Mouse (Mus musculus) lung, embryonic 14.5 days (tissue): Measurements from ENCODE around the gene Il17ra. TPM values are rescaled to one million over a fixed set of nuclear protein-coding genes. Genes with fewer than 3 reads are reported as not detected.

Experiments
- ATAC-seq: fragments of 200-750 bp; cut with Nextera tagmentation; 2 replicates; pipeline ENCODE4 v1.8.0; 2017; ENCODE audit warnings: mild to moderate bottlenecking, moderate TSS enrichment, moderate library complexity; ENCODE audit not compliant: insufficient read depth
- DNase-seq: peaks from one replicate; pipeline ENCODE4 v3.0.0-alpha.2; 2015
- H3K27ac ChIP-seq: fragments of 300-500 bp; sonication (generic); 2 replicates; pipeline ENCODE4 v1.5.1; 2014; ENCODE audit warnings: low read depth, mild to moderate bottlenecking, moderate library complexity
- H3K27me3 ChIP-seq: fragments of 300-500 bp; sonication (generic); 2 replicates; pipeline ENCODE4 v1.6.1; 2014; ENCODE audit warnings: low read length, control low read depth; ENCODE audit not compliant: insufficient read depth
- H3K36me3 ChIP-seq: fragments of 300-500 bp; sonication (generic); 2 replicates; pipeline ENCODE4 v1.6.1; 2014; ENCODE audit warnings: control low read depth; ENCODE audit not compliant: insufficient read depth
- H3K4me1 ChIP-seq: fragments of 300-500 bp; sonication (generic); 2 replicates; pipeline ENCODE4 v1.6.1; 2014; ENCODE audit warnings: antibody characterized with exemption, control low read depth; ENCODE audit not compliant: insufficient read depth
- H3K4me2 ChIP-seq: fragments of 300-500 bp; sonication (generic); 2 replicates; pipeline ENCODE4 v1.6.1; 2014; ENCODE audit warnings: mild to moderate bottlenecking
- H3K4me3 ChIP-seq: fragments of 300-500 bp; sonication (generic); 2 replicates; pipeline ENCODE4 v1.5.1; 2014; ENCODE audit warnings: low read depth, low read length
- H3K9ac ChIP-seq: fragments of 300-500 bp; sonication (generic); 2 replicates; pipeline ENCODE4 v1.6.1; 2014
- H3K9me3 ChIP-seq: fragments of 300-500 bp; sonication (generic); 2 replicates; pipeline ENCODE4 v1.6.1; 2016; ENCODE audit warnings: low read depth, low read length, control low read depth
- CTCF ChIP-seq: IDR thresholded peaks from 2 replicates; pipeline ENCODE4 v1.5.1; 2016; ENCODE audit warnings: antibody characterized with exemption, low read depth
- WGBS: fragments of 180-500 bp; shearing (Covaris S2); extraction: QIAGEN DNeasy Blood & Tissue Kit; methylation state at CpG from one replicate; pipeline ENCODE4 v1.1.7; 2014; 5-methylcytosine and 5-hydroxymethylcytosine counted together
- polyA plus RNA-seq: library from polyadenylated mRNA; unstranded; fragments of >200 nt; fragmentation: Nextera tagmentation; extraction: Ambion mirVana; gene quantifications from 2 replicates; pipeline ENCODE4 v1.2.1, GENCODE M21; 2014

Gene Il17ra
- polyA plus RNA-seq, 1 experiment from 2014 or later: 3.3 TPM

DNA sequence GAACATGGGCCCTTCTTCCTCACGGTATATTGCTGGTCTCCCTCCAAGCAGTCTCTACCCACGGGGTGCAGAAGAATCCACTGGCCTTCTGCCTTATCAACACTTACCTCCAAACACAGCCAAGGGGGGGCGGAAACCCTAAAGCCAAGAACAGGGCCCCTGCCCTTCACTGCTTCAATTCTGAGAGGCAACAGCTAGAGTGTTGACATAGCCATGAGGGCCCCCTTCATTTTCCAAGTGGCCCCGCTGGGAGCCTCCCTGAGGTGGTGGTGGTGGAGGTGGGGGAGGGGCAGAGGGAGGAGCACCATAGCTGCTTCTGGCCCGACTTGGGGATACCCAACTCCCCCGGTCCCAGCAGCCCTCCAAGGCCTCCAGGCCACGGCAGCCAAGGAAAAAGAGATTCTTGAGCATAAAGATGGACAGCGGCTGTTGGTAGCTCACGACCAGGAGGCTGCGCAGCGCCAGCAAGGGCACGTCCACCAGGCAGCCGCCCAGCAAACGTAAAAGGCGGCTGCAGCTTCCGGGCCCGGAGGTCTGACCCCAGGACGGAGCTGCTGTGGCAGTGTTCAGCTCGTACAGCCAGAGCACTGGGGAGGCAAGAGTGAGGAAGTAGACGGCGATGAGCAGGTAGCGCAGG is 28.9 kb downstream of the Il17ra start:
- H3K27ac ChIP-seq: no peak overlapping the region
- 0 out of 2 replicates have a peak, but pooled peaks cover 9% of the 10 kb centered on the region for H3K4me1 ChIP-seq
- no peaks in the 10 kb centered on the region for H3K9me3 ChIP-seq
- 8% methylated on average over 22 of the region's 22 CpGs for WGBS
- ATAC-seq (peak; percentile 51; the same call in 1 of the 2 replicates), DNase-seq (peak; percentile 53)
- no peak for TF ChIP-seq CTCF
- H3K4me3 ChIP-seq: peak overlapping the region; percentile 59
- H3K9ac ChIP-seq: no peak overlapping the region
- peaks cover 26% of the 10 kb centered on the region for H3K27me3 ChIP-seq
- H3K4me2 ChIP-seq: peak overlapping the region; percentile 99
- H3K36me3 ChIP-seq: no peaks in the 10 kb centered on the region

DNA sequence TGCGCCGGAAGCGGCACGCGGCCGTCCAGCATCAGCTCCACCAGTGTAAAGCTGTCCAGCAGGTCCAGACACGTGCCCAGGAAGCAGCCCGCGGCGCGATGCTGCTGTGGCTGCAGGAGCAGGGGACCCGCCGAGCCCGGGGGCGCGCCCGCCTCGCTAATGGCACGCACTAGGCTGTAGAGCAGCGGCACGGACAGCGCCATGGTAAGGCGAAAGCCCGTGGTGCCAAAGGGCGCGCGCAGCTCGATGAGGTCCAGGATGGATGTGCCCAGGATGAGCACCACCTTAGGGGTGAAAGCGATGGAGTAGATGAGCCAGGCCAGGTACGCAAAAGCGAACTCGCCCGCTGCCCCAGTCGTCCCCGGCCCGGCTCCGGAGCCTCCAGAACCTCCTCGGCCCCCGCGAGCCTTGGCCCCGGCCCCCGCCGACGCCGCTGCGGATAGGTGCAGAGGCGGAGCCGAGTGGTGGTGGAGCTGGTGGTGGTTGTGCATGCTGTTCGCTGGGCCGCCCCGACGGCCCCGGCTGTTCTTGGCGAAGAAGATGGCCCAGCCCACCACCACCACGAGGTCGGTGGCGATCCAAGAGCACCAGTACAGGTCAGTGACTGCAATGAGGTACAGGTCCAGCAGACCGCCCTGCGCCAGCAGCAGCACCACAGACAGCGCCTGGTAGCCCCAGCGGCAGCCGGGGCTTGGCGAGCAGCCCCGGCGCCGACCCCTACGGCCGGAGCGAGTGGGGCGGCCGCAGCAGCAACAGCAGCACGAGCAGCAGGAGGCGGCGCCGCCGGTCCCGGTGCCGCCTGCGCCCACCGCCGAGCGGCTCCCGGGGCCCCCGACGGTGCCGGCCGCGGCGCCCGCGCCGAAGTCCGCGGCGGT is 29.7 kb downstream of the Il17ra start:
- under 1% methylated on average over 94 of the region's 95 CpGs for WGBS
- peak; percentile 73 for DNase-seq
- peak; percentile 55; the same call in 1 of the 2 replicates for ATAC-seq
- no peaks in the 10 kb centered on the region for H3K36me3 ChIP-seq
- peak overlapping the region; percentile 59 for H3K4me3 ChIP-seq
- no peak for TF ChIP-seq CTCF
- no peaks in the 10 kb centered on the region for H3K9me3 ChIP-seq
- H3K4me1 ChIP-seq: 0 out of 2 replicates have a peak, but pooled peaks cover 9% of the 10 kb centered on the region
- H3K4me2 ChIP-seq: peak overlapping the region; percentile 99
- peak overlapping the region; percentile 49 for H3K9ac ChIP-seq
- peaks cover 26% of the 10 kb centered on the region for H3K27me3 ChIP-seq
- no peak overlapping the region for H3K27ac ChIP-seq

DNA sequence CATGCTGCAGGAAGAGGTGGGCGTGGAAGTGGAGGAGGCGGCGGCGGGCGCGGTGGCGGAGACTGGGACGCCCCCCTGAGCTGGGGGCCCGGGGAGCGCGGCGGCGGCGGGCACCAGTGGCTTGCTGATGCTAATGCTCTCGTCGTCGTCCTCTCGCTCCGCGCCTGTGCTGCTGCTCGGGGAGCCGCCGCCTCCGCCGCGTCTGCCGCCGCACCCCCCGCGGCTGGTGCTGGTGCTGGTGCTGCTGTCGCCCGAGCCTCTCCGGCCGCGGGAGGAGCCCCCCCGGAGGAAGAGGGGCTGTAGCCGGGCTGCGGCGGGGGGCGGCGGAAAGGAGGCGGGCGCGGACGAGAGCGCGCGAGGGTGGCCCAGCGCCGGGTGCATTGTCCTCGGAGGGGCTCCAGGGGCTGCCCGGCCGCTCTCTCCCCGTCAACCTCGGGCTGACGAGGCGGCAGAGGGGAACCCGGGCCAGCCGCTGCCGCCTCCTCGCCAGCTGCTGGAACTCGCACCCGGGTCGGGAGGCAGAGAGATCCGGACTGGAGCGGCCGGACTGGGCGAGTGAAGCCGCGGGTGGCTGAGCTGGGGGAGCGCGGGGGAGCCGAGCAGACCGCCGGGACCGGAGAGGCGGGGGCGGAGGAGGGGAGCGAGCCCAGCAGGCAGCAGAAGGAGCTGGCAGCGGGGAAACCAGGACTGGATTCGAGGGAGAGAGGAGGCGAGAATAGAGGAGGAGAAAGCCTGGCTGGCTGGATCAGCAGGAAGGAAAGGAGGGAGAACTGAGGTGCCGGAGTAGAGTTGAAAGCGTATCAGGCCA is 30.5 kb downstream of the Il17ra start, which contains the start of gene Tmem121b:
Gene Tmem121b (minus strand): TSS at position 434 of the 808 bp plus-strand sequence.
- Histone ChIP-seq H3K27ac (no peak within 1 kb of the TSS), H3K4me1 (0 out of 2 replicates have a peak, but pooled peaks cover 9% of the 10 kb centered on the region), H3K27me3 (peaks cover 26% of the 10 kb centered on the region), H3K4me3 (peak within 1 kb of the TSS; percentile 59), H3K9me3 (no peaks in the 10 kb centered on the region), H3K4me2 (peak within 1 kb of the TSS; percentile 99), H3K9ac (peak within 1 kb of the TSS; percentile 49), H3K36me3 (no peaks in the 10 kb centered on the region)
- ATAC-seq (peak; percentile 77), DNase-seq (peak; percentile 82)
- no peak for TF ChIP-seq CTCF
- WGBS: under 1% methylated on average over 74 of the region's 84 CpGs

DNA sequence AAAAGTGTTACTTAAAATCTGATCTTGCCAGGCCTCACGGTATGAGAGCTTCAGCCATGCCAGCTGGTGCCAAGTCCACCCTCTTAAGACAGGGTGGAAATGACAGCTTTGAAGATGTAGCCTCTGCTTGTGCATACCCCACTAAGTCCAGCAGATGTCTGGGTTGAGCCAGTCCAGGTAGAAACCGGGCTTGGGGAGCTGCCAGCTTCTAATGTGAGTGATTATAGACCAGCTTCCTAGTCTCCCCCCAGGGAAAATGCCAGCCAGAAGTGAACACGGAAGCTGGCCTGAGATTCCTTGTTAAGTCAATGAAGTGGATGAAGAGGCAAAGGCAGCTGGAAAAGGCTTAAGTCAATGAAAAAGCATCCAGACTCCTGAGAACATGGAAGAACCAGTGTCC is 33.5 kb downstream of the Il17ra start:
- no peak for TF ChIP-seq CTCF
- DNase-seq (no peak), ATAC-seq (no peak)
- Histone ChIP-seq H3K9me3 (no peaks in the 10 kb centered on the region), H3K27ac (no peak overlapping the region), H3K36me3 (no peaks in the 10 kb centered on the region), H3K4me2 (no peak overlapping the region), H3K9ac (no peak overlapping the region), H3K4me3 (no peak overlapping the region), H3K27me3 (peaks cover 22% of the 10 kb centered on the region), H3K4me1 (0 out of 2 replicates have a peak, but pooled peaks cover 6% of the 10 kb centered on the region)
- WGBS: 63% methylated on average over 3 of the region's 3 CpGs

DNA sequence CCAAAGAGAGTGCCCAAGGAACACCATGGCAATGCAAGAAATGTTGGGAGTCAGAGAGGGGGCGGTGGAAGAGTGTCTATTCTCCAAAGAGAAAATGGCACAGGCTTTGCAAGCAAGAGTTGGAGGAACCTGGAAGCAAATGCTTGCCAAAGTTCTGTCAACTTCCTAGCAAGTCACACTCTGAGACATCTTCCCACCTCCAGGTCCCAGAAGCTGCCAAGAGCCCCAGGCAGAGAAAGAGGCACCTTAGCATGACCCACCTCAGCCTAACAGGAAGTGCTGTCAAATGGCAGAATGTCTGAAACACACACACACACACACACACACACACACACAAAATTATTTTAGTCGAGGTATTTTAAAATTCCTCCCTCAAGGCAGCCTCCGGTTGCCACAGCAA is 41.0 kb downstream of the Il17ra start:
- Histone ChIP-seq H3K4me1 (no peaks in the 10 kb centered on the region), H3K9ac (no peak overlapping the region), H3K4me2 (no peak overlapping the region), H3K27ac (no peak overlapping the region), H3K27me3 (no peaks in the 10 kb centered on the region), H3K9me3 (no peaks in the 10 kb centered on the region), H3K4me3 (no peak overlapping the region), H3K36me3 (peaks cover 1% of the 10 kb centered on the region; the same call in 1 of the 2 replicates)
- DNase-seq (no peak), ATAC-seq (no peak)
- WGBS: 49% methylated on average over 3 of the region's 3 CpGs
- TF ChIP-seq CTCF: no peak

DNA sequence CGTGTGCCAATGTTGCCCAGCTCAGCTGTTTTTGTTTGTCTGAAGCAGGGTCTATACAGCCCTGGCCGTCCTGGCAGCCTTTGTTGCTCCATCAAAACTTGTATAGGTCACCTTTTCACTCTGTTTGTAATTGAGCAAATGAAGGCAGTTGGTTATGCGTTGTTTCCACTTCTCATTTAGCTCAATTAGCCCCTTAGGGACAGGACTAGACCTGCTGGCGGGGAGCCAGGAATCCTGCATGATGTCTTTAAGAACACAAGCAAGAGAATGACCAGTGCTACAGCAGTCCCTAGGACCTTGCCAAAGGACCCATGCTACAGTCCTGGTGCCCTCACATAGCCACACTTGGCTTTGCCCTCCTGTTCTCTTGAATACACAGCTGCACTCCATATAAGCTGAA is 42.5 kb downstream of the Il17ra start:
- Histone ChIP-seq H3K27me3 (no peaks in the 10 kb centered on the region), H3K4me1 (no peaks in the 10 kb centered on the region), H3K4me2 (no peak overlapping the region), H3K36me3 (peaks cover 12% of the 10 kb centered on the region), H3K4me3 (no peak overlapping the region), H3K27ac (no peak overlapping the region), H3K9ac (no peak overlapping the region), H3K9me3 (no peaks in the 10 kb centered on the region)
- no peak for TF ChIP-seq CTCF
- peak; percentile 48 for DNase-seq
- 71% methylated on average over 4 of the region's 4 CpGs for WGBS
- no peak for ATAC-seq
